Mouse (Mus musculus) myocyte (in vitro differentiated cells): ENCODE results near the gene Kif11. TPM values are rescaled to one million over a fixed set of nuclear protein-coding genes. Genes with fewer than 3 reads are reported as not detected.

ENCODE experiments used
- H3K27me3 ChIP-seq: one replicate; pipeline ENCODE4 v1.6.1; 2011; ENCODE audit not compliant: control insufficient read depth, insufficient read depth, insufficient read length
- H3K36me3 ChIP-seq: one replicate; pipeline ENCODE4 v1.6.1; 2011; ENCODE audit not compliant: control insufficient read depth, insufficient read depth
- H3K4me2 ChIP-seq: one replicate; pipeline ENCODE4 v1.6.1; 2011; ENCODE audit warnings: low read depth, control low read depth
- H3K4me3 ChIP-seq: one replicate; pipeline ENCODE4 v1.5.1; 2011; ENCODE audit warnings: mild to moderate bottlenecking, control low read depth, moderate library complexity
- H3K79me2 ChIP-seq: one replicate; pipeline ENCODE4 v1.6.1; 2011; ENCODE audit not compliant: control insufficient read depth, insufficient read depth
- H3ac ChIP-seq: one replicate; pipeline ENCODE4 v1.6.1; 2011; ENCODE audit not compliant: control insufficient read depth, insufficient read length
- CEBPB ChIP-seq: IDR thresholded peaks from 2 replicates; pipeline ENCODE4 v1.6.1; 2011; ENCODE audit warnings: mild to moderate bottlenecking, moderate library complexity; ENCODE audit not compliant: poor library complexity, insufficient read depth, severe bottlenecking
- E2F4 ChIP-seq: IDR thresholded peaks from one replicate; pipeline ENCODE4 v1.6.1; 2011; ENCODE audit warnings: mild to moderate bottlenecking, control low read depth, moderate library complexity; ENCODE audit not compliant: insufficient read depth
- MAX ChIP-seq: IDR thresholded peaks from one replicate; pipeline ENCODE4 v1.6.1; 2011; ENCODE audit warnings: low read depth, mild to moderate bottlenecking, control low read depth
- MYOD1 ChIP-seq, 3 experiments: IDR thresholded peaks; one replicate each; pipeline ENCODE4 v1.6.1; 2011; ENCODE audit warnings: control low read depth in 2 of 3, low read depth in 2 of 3, mild to moderate bottlenecking in 2 of 3, moderate library complexity in 1 of 3; ENCODE audit not compliant: insufficient read length in 2 of 3, control insufficient read depth in 1 of 3
- MYOG ChIP-seq, 3 experiments: IDR thresholded peaks; one replicate each; pipeline ENCODE4 v1.6.1; 2011; ENCODE audit warnings: control low read depth in 2 of 3, low read depth in 2 of 3, mild to moderate bottlenecking in 2 of 3; ENCODE audit not compliant: insufficient read length in 2 of 3, control insufficient read depth in 1 of 3, insufficient read depth in 1 of 3
- POLR2A ChIP-seq: IDR thresholded peaks from one replicate; pipeline ENCODE4 v1.6.1; 2011; ENCODE audit warnings: low read depth, mild to moderate bottlenecking, control low read depth, moderate library complexity; ENCODE audit not compliant: insufficient read length
- POLR2AphosphoS2 ChIP-seq: IDR thresholded peaks from one replicate; pipeline ENCODE4 v1.6.1; 2011; ENCODE audit warnings: low read depth, control low read depth; ENCODE audit not compliant: insufficient read length
- REST ChIP-seq: IDR thresholded peaks from one replicate; pipeline ENCODE4 v1.6.1; 2011; ENCODE audit warnings: mild to moderate bottlenecking, control low read depth, moderate library complexity; ENCODE audit not compliant: insufficient read depth, insufficient read length
- SRF ChIP-seq: IDR thresholded peaks from one replicate; pipeline ENCODE4 v1.6.1; 2011; ENCODE audit warnings: low read depth; ENCODE audit not compliant: control insufficient read depth, insufficient read length
- TCF12 ChIP-seq: IDR thresholded peaks from one replicate; pipeline ENCODE4 v1.6.1; 2011; ENCODE audit warnings: mild to moderate bottlenecking, control low read depth; ENCODE audit not compliant: poor library complexity, insufficient read depth, severe bottlenecking
- TCF3 ChIP-seq: IDR thresholded peaks from one replicate; pipeline ENCODE4 v1.6.1; 2011; ENCODE audit warnings: low read depth, control low read depth; ENCODE audit not compliant: insufficient read length
- USF1 ChIP-seq: IDR thresholded peaks from one replicate; pipeline ENCODE4 v1.6.1; 2011; ENCODE audit warnings: low read depth, mild to moderate bottlenecking, control low read depth, moderate library complexity
- polyA plus RNA-seq: library from polyadenylated mRNA; unstranded; fragments of >200 nt; fragmentation: generic; extraction: Trizol; gene quantifications from one replicate; pipeline ENCODE4 v1.2.1, GENCODE M21; 2012; ENCODE audit warnings: missing spikeins

Gene Kif11
- polyA plus RNA-seq, 1 experiment, result 4.1 TPM

DNA sequence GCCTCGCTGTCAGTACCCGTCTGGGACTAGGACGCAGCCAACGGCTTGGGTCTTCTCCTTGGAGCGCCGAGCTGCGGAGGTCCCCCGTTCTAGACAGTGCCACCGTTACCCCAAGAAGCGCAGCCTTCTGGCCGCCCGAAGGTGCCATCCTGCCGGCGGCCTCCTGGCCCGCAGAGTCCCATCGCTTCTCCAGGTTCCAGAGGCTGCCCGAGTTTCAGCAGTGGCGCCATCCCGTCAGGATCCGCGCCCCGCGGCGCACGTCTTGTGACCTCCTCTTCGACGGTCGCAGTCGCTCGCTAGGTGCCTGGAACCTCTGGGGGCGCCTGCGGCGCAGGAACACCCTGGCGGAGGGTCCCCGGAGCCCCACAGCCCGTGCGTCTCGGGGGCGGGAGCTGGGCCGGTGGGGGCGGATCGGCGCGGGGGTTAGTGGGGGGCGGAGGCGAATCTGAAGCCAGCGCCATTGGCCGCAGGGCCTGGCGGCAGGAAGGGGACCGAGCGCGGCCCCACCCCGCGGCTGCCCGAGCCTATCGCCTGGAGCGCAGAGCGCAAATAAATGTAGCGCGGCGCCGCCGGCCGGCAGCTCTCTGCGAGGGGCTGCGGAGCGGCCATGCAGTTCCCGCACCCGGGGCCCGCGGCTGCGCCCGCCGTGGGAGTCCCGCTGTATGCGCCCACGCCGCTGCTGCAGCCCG, 58.2 kb downstream of the Kif11 start, which contains the start of gene Hhex:
TSS of gene Hhex (plus strand) at position 548 of the 689 bp plus-strand sequence.
- no peak for TF ChIP-seq E2F4
- TF ChIP-seq POLR2AphosphoS2, result no peak
- TF ChIP-seq TCF3, result no peak
- TF ChIP-seq MAX, result no peak
- TF ChIP-seq MYOG (IDR thresholded peaks at IDR 0.05; ENCODE audit: control insufficient read depth in 1 of 3, insufficient read depth in 1 of 3, insufficient read length in 2 of 3, low read depth in 2 of 3), result no peak
- no peak for TF ChIP-seq USF1
- no peak for TF ChIP-seq POLR2A
- TF ChIP-seq TCF12, result no peak
- no peak for TF ChIP-seq REST
- no peak for TF ChIP-seq SRF
- TF ChIP-seq CEBPB, result no peak
- TF ChIP-seq MYOD1 (IDR thresholded peaks at IDR 0.05; ENCODE audit: control insufficient read depth in 1 of 3, insufficient read length in 2 of 3, low read depth in 2 of 3), result no peak
- peaks cover 9% of the 10 kb centered on the region for H3K27me3 ChIP-seq

DNA sequence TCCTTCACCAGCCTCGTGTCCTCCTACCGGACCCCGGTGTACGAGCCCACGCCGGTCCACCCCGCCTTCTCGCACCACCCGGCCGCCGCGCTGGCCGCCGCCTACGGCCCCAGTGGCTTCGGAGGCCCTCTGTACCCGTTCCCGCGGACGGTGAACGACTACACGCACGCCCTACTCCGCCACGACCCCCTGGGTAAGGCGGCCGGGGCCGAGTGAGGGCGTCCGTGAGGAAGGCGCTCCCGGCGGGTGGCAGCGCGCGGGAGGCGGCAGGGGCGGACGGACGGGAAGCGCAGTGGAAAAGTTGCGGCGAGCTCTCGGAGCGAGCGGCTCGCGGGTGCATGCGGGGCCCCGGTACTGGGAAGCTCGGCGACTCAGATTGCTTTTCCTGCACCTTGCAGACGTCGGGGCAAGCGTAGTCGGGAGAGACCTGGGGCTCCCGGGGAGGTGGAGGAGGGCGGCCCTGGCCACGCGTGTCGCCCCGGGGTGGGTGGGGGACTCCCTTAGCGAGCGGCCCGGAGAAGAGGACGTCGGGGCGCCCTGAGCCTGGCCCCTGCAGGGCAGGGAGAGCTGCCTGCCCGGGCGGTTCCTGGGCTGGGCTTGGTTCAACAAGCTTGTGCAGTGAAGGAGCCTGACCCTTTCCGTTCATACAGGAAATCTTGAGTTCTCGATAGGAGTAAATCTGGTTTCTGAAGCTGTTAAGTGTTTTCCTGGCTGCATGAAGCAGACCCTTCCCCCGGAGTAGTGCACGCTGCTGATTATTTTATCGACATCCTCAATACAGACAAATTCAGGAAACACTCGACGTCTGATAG, 59.0 kb downstream of the Kif11 start:
- TF ChIP-seq MYOG (IDR thresholded peaks at IDR 0.05; ENCODE audit: control insufficient read depth in 1 of 3, insufficient read depth in 1 of 3, insufficient read length in 2 of 3, low read depth in 2 of 3), result no peak
- H3K27me3 ChIP-seq, result peaks cover 9% of the 10 kb centered on the region
- H3K36me3 ChIP-seq, result no peaks in the 10 kb centered on the region
- peak overlapping the region; percentile 18 for H3K4me3 ChIP-seq
- H3K79me2 ChIP-seq, result no peaks in the 10 kb centered on the region
- H3ac ChIP-seq, result peak overlapping the region; percentile 57
- peak overlapping the region; percentile 56 for H3K4me2 ChIP-seq

More for the DNA sequence above, 58.2 kb downstream of the Kif11 start, which contains the start of gene Hhex:
- Histone ChIP-seq H3ac (peak within 1 kb of the TSS; percentile 57), H3K79me2 (no peaks in the 10 kb centered on the region), H3K4me2 (peak within 1 kb of the TSS; percentile 65), H3K4me3 (peak within 1 kb of the TSS; percentile 18), H3K36me3 (no peaks in the 10 kb centered on the region)

GRCm38 (mm10) chr19:37435853-37436174, 59.6 kb downstream of the Kif11 start:
- H3ac ChIP-seq, result no peak overlapping the region
- TF ChIP-seq MAX, result no peak
- TF ChIP-seq TCF3, result no peak
- no peak for TF ChIP-seq E2F4
- TF ChIP-seq POLR2AphosphoS2, result no peak
- TF ChIP-seq USF1, result no peak
- TF ChIP-seq MYOG (IDR thresholded peaks at IDR 0.05; ENCODE audit: control insufficient read depth in 1 of 3, insufficient read depth in 1 of 3, insufficient read length in 2 of 3, low read depth in 2 of 3), result no peak
- TF ChIP-seq REST, result no peak
- TF ChIP-seq TCF12, result no peak
- no peak for TF ChIP-seq CEBPB
- H3K27me3 ChIP-seq, result peaks cover 9% of the 10 kb centered on the region
- no peak overlapping the region for H3K4me3 ChIP-seq
- H3K36me3 ChIP-seq, result no peaks in the 10 kb centered on the region
- H3K4me2 ChIP-seq, result peak overlapping the region; percentile 56
- H3K79me2 ChIP-seq, result no peaks in the 10 kb centered on the region

DNA sequence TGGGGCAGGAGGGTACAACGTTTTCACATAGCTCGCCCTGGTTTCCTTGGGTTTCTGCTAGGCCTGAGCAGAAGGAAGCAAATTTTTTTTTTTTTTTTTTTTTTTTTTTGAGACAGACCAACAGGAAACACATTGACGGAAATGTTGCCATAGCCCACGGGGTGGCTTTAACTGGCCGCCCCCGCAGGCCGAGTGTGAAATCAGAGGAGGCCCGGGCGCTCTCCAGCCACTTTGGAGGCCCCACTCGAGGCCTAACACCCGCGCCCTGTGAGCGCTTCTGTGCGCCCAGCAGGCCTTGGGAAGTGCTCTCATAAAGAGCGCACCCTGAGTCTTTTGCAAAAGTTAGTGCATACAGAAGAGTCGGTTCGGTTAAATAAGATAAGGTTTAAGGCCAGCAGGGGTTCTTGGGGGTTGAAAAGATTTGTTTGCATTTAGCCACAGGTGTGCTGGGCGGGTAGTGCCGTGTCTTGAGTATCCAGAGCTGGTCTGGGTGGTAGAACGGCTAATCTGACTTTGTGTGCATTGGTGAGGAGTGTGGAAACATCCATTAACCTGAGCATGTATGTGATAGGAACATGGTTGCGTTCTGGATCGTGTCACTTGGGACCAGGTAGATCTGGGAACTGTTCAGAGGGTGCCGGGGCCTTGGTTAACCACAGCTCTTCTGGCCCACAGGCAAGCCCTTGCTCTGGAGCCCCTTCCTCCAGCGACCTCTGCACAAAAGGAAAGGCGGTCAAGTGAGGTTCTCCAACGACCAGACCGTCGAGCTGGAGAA, 60.5 kb downstream of the Kif11 start:
- no peak overlapping the region for H3K4me2 ChIP-seq
- no peaks in the 10 kb centered on the region for H3K36me3 ChIP-seq
- TF ChIP-seq E2F4 (no peak), TCF3 (no peak), CEBPB (no peak), REST (no peak)
- no peak overlapping the region for H3ac ChIP-seq
- H3K79me2 ChIP-seq, result no peaks in the 10 kb centered on the region
- H3K4me3 ChIP-seq, result no peak overlapping the region
- peaks cover 9% of the 10 kb centered on the region for H3K27me3 ChIP-seq

DNA sequence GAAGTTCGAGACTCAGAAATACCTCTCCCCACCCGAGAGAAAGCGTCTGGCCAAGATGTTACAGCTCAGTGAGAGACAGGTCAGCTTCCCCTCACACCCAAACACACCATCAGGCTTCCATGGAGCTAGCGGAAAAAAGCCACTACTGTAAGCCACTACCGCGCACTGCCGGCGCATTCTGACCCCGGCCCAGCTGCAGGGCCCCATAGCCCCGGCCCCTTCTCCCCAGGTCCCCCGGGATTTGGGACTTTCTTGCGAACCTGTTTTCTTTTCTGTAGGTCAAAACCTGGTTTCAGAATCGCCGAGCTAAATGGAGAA, 61.0 kb downstream of the Kif11 start:
- TF ChIP-seq USF1, result no peak
- no peak for TF ChIP-seq TCF3
- no peak for TF ChIP-seq CEBPB
- TF ChIP-seq E2F4, result no peak
- TF ChIP-seq TCF12, result no peak
- TF ChIP-seq MYOD1 (IDR thresholded peaks at IDR 0.05; ENCODE audit: control insufficient read depth in 1 of 3, insufficient read length in 2 of 3, low read depth in 2 of 3), result no peak
- TF ChIP-seq REST, result no peak
- TF ChIP-seq MAX, result no peak
- no peak for TF ChIP-seq SRF
- Histone ChIP-seq H3K36me3 (no peaks in the 10 kb centered on the region), H3K4me3 (no peak overlapping the region), H3K4me2 (no peak overlapping the region), H3ac (no peak overlapping the region), H3K79me2 (no peaks in the 10 kb centered on the region), H3K27me3 (peaks cover 9% of the 10 kb centered on the region)
